Mouse (Mus musculus) olfactory bulb, adult 2 months (tissue): Measurements from ENCODE around the gene Ppm1f. TPM values are rescaled to one million over a fixed set of nuclear protein-coding genes. Genes with fewer than 3 reads are reported as not detected.

ENCODE experiments used
- H3K27ac ChIP-seq: fragments of 200-500 bp; 2 replicates; pipeline ENCODE4 v1.5.1; 2012; ENCODE audit warnings: low read depth, low read length; ENCODE audit not compliant: insufficient read depth
- H3K4me1 ChIP-seq: fragments of 200-500 bp; 2 replicates; pipeline ENCODE4 v1.6.1; 2012; ENCODE audit warnings: low read length; ENCODE audit not compliant: control insufficient read depth, insufficient read depth
- H3K4me3 ChIP-seq: fragments of 200-500 bp; 2 replicates; pipeline ENCODE4 v1.5.1; 2012; ENCODE audit warnings: mild to moderate bottlenecking, low read depth, low read length, moderate library complexity; ENCODE audit not compliant: insufficient read depth
- CTCF ChIP-seq: fragments of 200-500 bp; IDR thresholded peaks from 2 replicates; pipeline ENCODE4 v1.5.1; 2012; ENCODE audit warnings: low read depth, mild to moderate bottlenecking, low read length, moderate library complexity; ENCODE audit not compliant: insufficient read depth
- POLR2A ChIP-seq: fragments of 200-500 bp; IDR thresholded peaks from 2 replicates; pipeline ENCODE4 v1.6.1; 2012; ENCODE audit warnings: mild to moderate bottlenecking, low read depth, low read length, moderate library complexity; ENCODE audit not compliant: insufficient read depth
- WGBS: fragments of 180-500 bp; shearing (Covaris S2); methylation state at CpG from one replicate; pipeline ENCODE4 v1.1.7; 2018; 5-methylcytosine and 5-hydroxymethylcytosine counted together
- polyA plus RNA-seq: library from polyadenylated mRNA; stranded (reverse); fragments of >200 nt; gene quantifications from 2 replicates; pipeline ENCODE4 v1.2.4, GENCODE M21; 2012; ENCODE audit warnings: low replicate concordance; ENCODE audit not compliant: missing spikeins, insufficient read depth, insufficient read length

Ppm1f gene
- polyA plus RNA-seq, 1 experiment = not detected

DNA sequence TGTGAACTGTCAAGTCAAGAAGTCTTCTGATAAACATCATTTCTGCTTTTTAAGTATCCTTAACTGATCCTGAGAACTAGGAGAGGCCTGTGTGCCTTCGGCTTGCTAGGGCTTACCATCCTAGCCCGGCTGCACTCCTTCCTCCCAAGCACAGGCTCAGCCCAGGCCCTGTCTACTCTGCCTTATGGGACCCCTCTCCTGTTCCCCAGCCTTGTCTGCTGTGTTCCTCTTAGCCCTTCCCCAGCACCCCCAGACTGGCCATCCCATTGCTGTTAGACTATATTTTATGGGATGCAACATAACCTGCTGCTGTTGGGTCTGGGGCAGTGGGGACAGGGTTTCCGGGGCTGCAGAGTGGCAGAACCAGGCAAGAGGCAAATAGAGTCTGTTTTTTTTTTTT lies 34.1 kb downstream of the Ppm1f start:
- 48% methylated on average over 3 of the region's 3 CpGs for WGBS
- TF ChIP-seq CTCF (no peak), POLR2A (no peak)
- Histone ChIP-seq H3K4me3 (no peak overlapping the region), H3K27ac (peak overlapping the region; percentile 94), H3K4me1 (peaks cover 39% of the 10 kb centered on the region)

GRCm38 (mm10) chr16:16930810-16931296 lies 34.6 kb downstream of the Ppm1f start:
- peaks cover 39% of the 10 kb centered on the region for H3K4me1 ChIP-seq
- H3K4me3 ChIP-seq = no peak overlapping the region
- WGBS = 11% methylated on average over 5 of the region's 5 CpGs
- H3K27ac ChIP-seq = peak overlapping the region; percentile 94
- TF ChIP-seq CTCF (no peak), POLR2A (no peak)

DNA sequence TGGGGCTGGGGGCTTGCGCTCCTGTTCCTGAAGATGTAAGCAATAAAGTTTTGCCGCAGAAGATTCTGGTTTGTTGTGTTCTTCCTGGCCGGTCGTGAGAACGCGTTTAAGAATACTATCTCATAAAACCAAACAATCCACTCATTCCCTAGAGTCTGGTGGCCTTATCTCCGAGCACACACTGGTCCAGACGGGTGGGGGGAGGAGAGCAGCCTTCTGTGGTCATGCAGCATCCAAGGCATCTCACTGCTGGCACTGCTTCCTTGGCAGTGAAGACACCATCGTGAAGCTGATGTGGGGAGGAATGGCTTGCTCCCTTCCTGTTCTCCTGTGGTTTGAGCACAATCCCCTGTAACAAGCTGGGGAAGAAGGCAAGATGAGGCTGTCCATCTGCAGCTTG lies 43.3 kb downstream of the Ppm1f start:
- H3K4me3 ChIP-seq = no peak overlapping the region
- TF ChIP-seq POLR2A (no peak), CTCF (no peak)
- no peak overlapping the region for H3K27ac ChIP-seq
- WGBS = 94% methylated on average over 9 of the region's 9 CpGs
- H3K4me1 ChIP-seq = 0 out of 2 replicates have a peak, but pooled peaks cover 2% of the 10 kb centered on the region

DNA sequence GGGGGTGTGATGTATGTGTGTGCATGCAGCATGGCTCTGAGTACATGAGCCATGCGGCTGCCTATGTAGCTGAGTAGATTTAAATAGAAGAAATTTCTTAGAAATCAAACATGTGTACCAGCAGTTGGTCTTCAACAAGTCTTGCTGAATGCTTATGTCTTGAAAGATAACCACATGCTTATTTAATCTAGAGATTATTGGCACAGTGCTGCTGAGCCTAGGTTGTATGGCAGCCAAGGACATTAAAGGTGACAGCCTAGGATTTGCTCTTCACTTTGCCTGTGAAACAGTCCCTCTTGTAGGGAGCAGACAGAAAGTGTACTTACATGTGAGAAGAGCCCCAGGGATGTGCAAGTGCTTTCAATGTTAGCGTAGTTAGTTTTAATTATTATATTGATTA lies 44.8 kb downstream of the Ppm1f start:
- 75% methylated on average over 2 of the region's 2 CpGs for WGBS
- no peak overlapping the region for H3K4me3 ChIP-seq
- 0 out of 2 replicates have a peak, but pooled peaks cover 2% of the 10 kb centered on the region for H3K4me1 ChIP-seq
- TF ChIP-seq POLR2A = no peak
- TF ChIP-seq CTCF = no peak
- H3K27ac ChIP-seq = no peak overlapping the region

- WGBS = 30% methylated on average over 2 of the region's 5 CpGs
- no peak for TF ChIP-seq POLR2A
- no peak for TF ChIP-seq CTCF
- H3K27ac ChIP-seq = no peak overlapping the region
- H3K4me1 ChIP-seq = no peaks in the 10 kb centered on the region
- H3K4me3 ChIP-seq = no peak overlapping the region
Measured at GRCm38 (mm10) chr16:16958575-16958974, 62.3 kb downstream of the Ppm1f start.

GRCm38 (mm10) chr16:16959907-16960306 lies 63.6 kb downstream of the Ppm1f start:
- no peak overlapping the region for H3K27ac ChIP-seq
- no peaks in the 10 kb centered on the region for H3K4me1 ChIP-seq
- no peak for TF ChIP-seq POLR2A
- TF ChIP-seq CTCF = no peak
- 84% methylated on average over 6 of the region's 6 CpGs for WGBS
- no peak overlapping the region for H3K4me3 ChIP-seq

DNA sequence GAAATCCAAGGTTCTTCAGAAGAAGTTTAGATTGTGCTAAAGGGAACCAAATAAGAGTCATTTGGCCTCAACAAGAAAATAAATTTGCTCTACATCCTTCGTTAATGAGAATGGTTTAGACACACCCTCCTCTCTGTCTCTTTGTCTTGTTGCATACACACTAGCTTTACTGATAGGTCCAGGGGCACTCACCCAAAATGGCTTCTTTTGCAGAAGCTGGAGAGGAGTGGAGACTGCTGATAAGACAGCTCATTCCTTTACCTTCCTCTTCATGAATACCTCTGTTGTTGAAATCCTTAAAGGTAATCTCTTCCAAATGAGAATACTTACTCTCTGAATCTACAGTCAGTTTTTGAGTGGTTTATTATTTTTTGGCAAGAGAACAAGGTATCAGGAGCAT lies 68.9 kb downstream of the Ppm1f start:
- WGBS = 54% methylated on average over 1 of the region's 1 CpGs
- no peak overlapping the region for H3K4me3 ChIP-seq
- TF ChIP-seq CTCF (no peak), POLR2A (no peak)
- no peaks in the 10 kb centered on the region for H3K4me1 ChIP-seq
- no peak overlapping the region for H3K27ac ChIP-seq

DNA sequence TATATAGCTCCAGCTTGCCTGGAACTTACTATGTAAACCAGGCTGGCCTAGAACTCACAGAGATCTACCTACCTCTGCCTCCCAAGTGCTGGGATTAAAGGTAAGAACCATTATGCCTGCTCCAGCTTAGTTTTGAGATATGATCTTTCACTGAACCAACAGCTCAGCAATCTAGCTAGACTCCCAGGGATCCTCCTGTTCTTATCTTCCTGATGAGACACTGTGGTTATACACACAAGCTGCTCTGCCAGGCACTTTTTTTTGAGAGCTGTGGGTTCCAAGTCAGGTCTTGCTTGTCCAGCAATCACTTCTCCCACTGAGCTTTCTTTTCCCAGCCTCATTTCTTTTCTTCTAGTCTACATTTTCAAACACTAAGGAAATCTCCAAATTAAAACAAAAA lies 70.0 kb downstream of the Ppm1f start:
- no peaks in the 10 kb centered on the region for H3K4me1 ChIP-seq
- no peak overlapping the region for H3K4me3 ChIP-seq
- no peak for TF ChIP-seq CTCF
- TF ChIP-seq POLR2A = no peak
- no peak overlapping the region for H3K27ac ChIP-seq

Other genes with a start within 250 kb of the Ppm1f start
- gene Olfr19, start 220.1 kb upstream of the Ppm1f start, polyA plus RNA-seq = not detected in 2 replicates
- not detected in 2 replicates for gene Spag6l, start 67.0 kb upstream of the Ppm1f start, polyA plus RNA-seq
- not detected in 2 replicates for gene Igll1, start 32.5 kb upstream of the Ppm1f start, polyA plus RNA-seq
- gene Top3b, start 25.7 kb upstream of the Ppm1f start, polyA plus RNA-seq = not detected in 2 replicates
- gene Vpreb1, start 25.6 kb upstream of the Ppm1f start, polyA plus RNA-seq = not detected in 2 replicates
- gene Mapk1, start 86.9 kb downstream of the Ppm1f start, polyA plus RNA-seq = 179 and 489 TPM in 2 replicates
- gene Ypel1, start 173.2 kb downstream of the Ppm1f start, polyA plus RNA-seq = not detected in 2 replicates
- gene Ppil2, start 214.8 kb downstream of the Ppm1f start, polyA plus RNA-seq = not detected in 2 replicates
- not detected in 2 replicates for gene 2610318N02Rik, start 228.7 kb downstream of the Ppm1f start, polyA plus RNA-seq
- not detected in 2 replicates for gene Sdf2l1, start 235.9 kb downstream of the Ppm1f start, polyA plus RNA-seq
- not detected in 2 replicates for gene Ydjc, start 248.2 kb downstream of the Ppm1f start, polyA plus RNA-seq